Mouse (Mus musculus) CH12.LX (cell line): Measurements from ENCODE around the gene Sapcd2. TPM values are rescaled to one million over a fixed set of nuclear protein-coding genes. Genes with fewer than 3 reads are reported as not detected.

ENCODE experiments used
- DNase-seq: peaks from one replicate; pipeline ENCODE4 v3.0.0-alpha.2; 2013; ENCODE audit errors: extremely low read depth
- H3K27ac ChIP-seq: 2 replicates; pipeline ENCODE4 v1.5.1; 2012; ENCODE audit warnings: low read depth, mild to moderate bottlenecking, control low read depth, moderate library complexity; ENCODE audit not compliant: insufficient read depth
- H3K27me3 ChIP-seq: replicated peaks from 2 replicates; pipeline ENCODE3; 2012; ENCODE audit warnings: inconsistent platforms
- H3K36me3 ChIP-seq, 2 experiments: replicated peaks in 1 of 2; 2 replicates each; pipeline versions ENCODE3 to v1.6.1; 2012; ENCODE audit warnings: inconsistent platforms in 1 of 2, low read length in 1 of 2, mild to moderate bottlenecking in 1 of 2, mixed read lengths in 1 of 2, moderate library complexity in 1 of 2; ENCODE audit not compliant: control insufficient read depth in 1 of 2, insufficient read depth in 1 of 2
- H3K4me1 ChIP-seq, 2 experiments: 2 replicates each; pipeline ENCODE4 v1.6.1; 2012; ENCODE audit warnings: inconsistent platforms in 1 of 2, moderate library complexity in 1 of 2; ENCODE audit not compliant: insufficient read depth in 2 of 2, control insufficient read depth in 1 of 2
- H3K4me2 ChIP-seq: 2 replicates; pipeline ENCODE4 v1.6.1; 2012; ENCODE audit warnings: low read depth, mild to moderate bottlenecking, control low read depth; ENCODE audit not compliant: poor library complexity, insufficient read depth, severe bottlenecking
- H3K4me3 ChIP-seq, 3 experiments: fragments of 150-350 bp in 1 of 3; sonication (generic) in 1 of 3; replicated peaks in 1 of 3; 2 replicates each; pipeline versions ENCODE3 to v1.5.1; 2011 to 2012; ENCODE audit warnings: low read depth in 2 of 3, low read length in 2 of 3, mild to moderate bottlenecking in 2 of 3, moderate library complexity in 2 of 3, control low read depth in 1 of 3, improper control_type of control experiment in 1 of 3, inconsistent platforms in 1 of 3, mixed read lengths in 1 of 3; ENCODE audit not compliant: poor library complexity in 1 of 3
- H3K79me2 ChIP-seq: replicated peaks from 2 replicates; pipeline ENCODE4 v1.6.1; 2012; ENCODE audit warnings: mild to moderate bottlenecking, moderate library complexity; ENCODE audit not compliant: control insufficient read depth, poor library complexity, insufficient read depth, severe bottlenecking; ENCODE audit errors: extremely low read depth
- H3K9ac ChIP-seq: 2 replicates; pipeline ENCODE4 v1.6.1; 2012; ENCODE audit warnings: low read depth, mild to moderate bottlenecking, control low read depth, moderate library complexity; ENCODE audit not compliant: insufficient read depth
- H3K9me3 ChIP-seq: replicated peaks from 2 replicates; pipeline ENCODE3; 2012; ENCODE audit warnings: low read length, inconsistent platforms, mixed read lengths
- E2F4 ChIP-seq: IDR thresholded peaks from 2 replicates; pipeline ENCODE4 v1.6.1; 2011; ENCODE audit warnings: low read depth, low read length, improper control_type of control experiment; ENCODE audit not compliant: insufficient replicate concordance
- ELF1 ChIP-seq: IDR thresholded peaks from 2 replicates; pipeline ENCODE4 v1.6.1; 2014; ENCODE audit warnings: low read depth, mild to moderate bottlenecking, inconsistent platforms, low read length, improper control_type of control experiment
- EP300 ChIP-seq: IDR thresholded peaks from 2 replicates; pipeline ENCODE4 v1.6.1; 2011; ENCODE audit warnings: low read length, improper control_type of control experiment
- HCFC1 ChIP-seq: IDR thresholded peaks from 2 replicates; pipeline ENCODE4 v1.6.1; 2012; ENCODE audit warnings: low read depth, mild to moderate bottlenecking, inconsistent platforms, low read length, improper control_type of control experiment
- JUN ChIP-seq: IDR thresholded peaks from 2 replicates; pipeline ENCODE4 v1.6.1; 2011; ENCODE audit warnings: low read depth, mild to moderate bottlenecking, low read length, improper control_type of control experiment, moderate library complexity; ENCODE audit not compliant: insufficient read depth
- JUND ChIP-seq: conservative IDR thresholded peaks from 2 replicates; pipeline ENCODE4 v1.6.1; 2011; ENCODE audit warnings: low read depth, low read length, improper control_type of control experiment
- KAT2A ChIP-seq: IDR thresholded peaks from 2 replicates; pipeline ENCODE4 v1.6.1; 2012; ENCODE audit warnings: low read length, improper control_type of control experiment, inconsistent platforms; ENCODE audit not compliant: insufficient replicate concordance
- MAX ChIP-seq: IDR thresholded peaks from 2 replicates; pipeline ENCODE4 v1.6.1; 2011; ENCODE audit warnings: low read length, improper control_type of control experiment
- MXI1 ChIP-seq: IDR thresholded peaks from 2 replicates; pipeline ENCODE4 v1.6.1; 2011; ENCODE audit warnings: mild to moderate bottlenecking, low read depth, low read length, improper control_type of control experiment
- NELFE ChIP-seq: IDR thresholded peaks from 2 replicates; pipeline ENCODE4 v1.6.1; 2011; ENCODE audit warnings: low read depth, low read length, improper control_type of control experiment
- PAX5 ChIP-seq: IDR thresholded peaks from 2 replicates; pipeline ENCODE4 v1.6.1; 2012; ENCODE audit warnings: low read length, inconsistent platforms, mixed read lengths
- POLR2A ChIP-seq: IDR thresholded peaks from 2 replicates; pipeline ENCODE4 v1.6.1; 2011; ENCODE audit warnings: low read depth, mild to moderate bottlenecking, improper control_type of control experiment, low read length
- RAD21 ChIP-seq: IDR thresholded peaks from 2 replicates; pipeline ENCODE4 v1.6.1; 2011; ENCODE audit warnings: low read depth, mild to moderate bottlenecking, low read length, improper control_type of control experiment, moderate library complexity
- SIN3A ChIP-seq: IDR thresholded peaks from 2 replicates; pipeline ENCODE4 v1.6.1; 2012; ENCODE audit warnings: low read length, improper control_type of control experiment, inconsistent platforms
- TBP ChIP-seq: conservative IDR thresholded peaks from 2 replicates; pipeline ENCODE4 v1.6.1; 2011; ENCODE audit warnings: low read depth, low read length, improper control_type of control experiment
- TCF12 ChIP-seq: IDR thresholded peaks from 2 replicates; pipeline ENCODE4 v1.6.1; 2014; ENCODE audit warnings: low read depth, mild to moderate bottlenecking, inconsistent platforms, low read length, improper control_type of control experiment
- USF1 ChIP-seq: IDR thresholded peaks from 2 replicates; pipeline ENCODE4 v1.6.1; 2014; ENCODE audit warnings: low read depth, mild to moderate bottlenecking, inconsistent platforms, low read length, improper control_type of control experiment
- ZC3H11A ChIP-seq: IDR thresholded peaks from 2 replicates; pipeline ENCODE4 v1.6.1; 2012; ENCODE audit warnings: low read depth, mild to moderate bottlenecking, inconsistent platforms, low read length, improper control_type of control experiment
- ZMIZ1 ChIP-seq: IDR thresholded peaks from 2 replicates; pipeline ENCODE4 v1.6.1; 2012; ENCODE audit warnings: low read depth, mild to moderate bottlenecking, inconsistent platforms, low read length, improper control_type of control experiment
- dilution Hi-C: fragments of 300-500 bp; cut with MboI; formaldehyde crosslinking; loops from 2 replicates; pipeline ENCODE4 v1.14.3; 2020; ENCODE audit warnings: low sequenced_read_pairs; ENCODE audit not compliant: extremely low pct_unique_long_range_greater_than_20kb, extremely low pct_ligation_motif_present
- in situ Hi-C: fragments of 300-500 bp; cut with MboI; formaldehyde crosslinking; loops from 3 replicates; pipeline ENCODE4 v1.14.3; 2019; ENCODE audit warnings: low sequenced_read_pairs, low pct_ligation_motif_present, low pct_unique_long_range_greater_than_20kb, mixed read lengths
- polyA plus RNA-seq: library from polyadenylated mRNA; unstranded; fragments of >175 nt; gene quantifications from 2 replicates; pipeline ENCODE4 v1.2.1, GENCODE M21; 2012; ENCODE audit warnings: low read depth; ENCODE audit not compliant: insufficient read length
- total RNA-seq, 2 experiments: library from RNA; depleted of rRNA; stranded (reverse); fragments of 300-350 nt in 1 of 2; fragments of >200 nt in 1 of 2; gene quantifications; 2 replicates each; pipeline ENCODE4 v1.2.3; 2012 to 2014

Gene Sapcd2
- total and polyA plus RNA-seq, 3 experiments = 16.9 to 27.3 (median 22.5) TPM

DNA sequence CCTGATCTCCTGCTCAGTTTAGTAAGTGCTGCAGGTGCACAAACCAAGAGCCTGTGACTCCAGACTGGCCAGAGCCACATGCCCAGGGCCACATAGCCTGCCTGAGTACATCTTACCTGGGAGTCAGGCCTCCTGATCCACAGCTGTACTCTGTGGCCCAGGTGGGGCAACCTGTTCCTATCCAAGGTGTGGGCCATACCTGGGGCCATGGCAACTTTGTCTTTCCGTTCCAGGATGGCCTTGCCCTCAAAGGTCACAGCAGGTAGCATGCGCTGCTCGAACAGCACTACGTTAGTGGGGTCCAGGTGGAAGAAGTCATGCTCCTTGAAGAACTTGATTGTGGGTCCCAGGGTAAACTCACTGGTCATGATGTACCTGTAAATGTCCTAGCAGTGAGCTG is 7.8 kb upstream of the Sapcd2 start:
- in situ Hi-C loops = no loop called here
- Histone ChIP-seq H3K4me2 (no peak overlapping the region), H3K36me3 (peaks cover 20 to 51% of the 10 kb centered on the region in 2 experiments), H3K27me3 (peaks cover 21% of the 10 kb centered on the region), H3K9ac (no peak overlapping the region), H3K4me3 (no peak overlapping the region), H3K27ac (no peak overlapping the region), H3K9me3 (no peaks in the 10 kb centered on the region), H3K4me1 (peaks cover 7 to 11% of the 10 kb centered on the region in 2 experiments; a peak in 3 of 4 replicates), H3K79me2 (no peaks in the 10 kb centered on the region)
- no peak for TF ChIP-seq RAD21
- TF ChIP-seq PAX5 = no peak
- no peak for DNase-seq
- dilution Hi-C loops = no loop called here

DNA sequence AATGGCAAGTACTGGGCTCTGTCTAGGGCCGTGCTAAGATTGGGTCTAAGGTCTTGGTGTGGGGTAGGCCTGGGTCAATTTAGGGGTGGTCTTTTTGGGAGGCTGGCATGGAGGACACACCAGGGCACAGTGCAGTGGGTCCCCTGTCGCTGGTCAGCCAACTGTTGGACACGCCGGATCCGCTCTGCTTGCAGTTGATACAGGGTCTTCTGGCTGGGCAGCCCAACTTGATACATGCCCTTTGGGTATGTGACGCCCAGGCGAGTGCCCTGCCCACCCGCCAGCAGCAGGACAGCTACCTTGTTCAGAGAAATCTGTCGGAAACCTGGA is 7.4 kb upstream of the Sapcd2 start:
- Histone ChIP-seq H3K27me3 (peaks cover 22% of the 10 kb centered on the region), H3K4me3 (peak overlapping the region; percentile 60 to 80 (median 69)), H3K4me1 (peaks cover 7 to 11% of the 10 kb centered on the region in 2 experiments; a peak in 3 of 4 replicates), H3K9me3 (no peaks in the 10 kb centered on the region), H3K27ac (no peak overlapping the region), H3K9ac (peak overlapping the region; percentile 71; the same call in 1 of the 2 replicates)
- dilution Hi-C loops = no loop called here
- no peak for DNase-seq
- no peak for TF ChIP-seq PAX5
- no peak for TF ChIP-seq ELF1
- TF ChIP-seq JUN = no peak
- TF ChIP-seq TBP = no peak
- no peak for TF ChIP-seq ZMIZ1
- no peak for TF ChIP-seq HCFC1
- no peak for TF ChIP-seq E2F4
- no peak for TF ChIP-seq TCF12
- TF ChIP-seq ZC3H11A = no peak
- no peak for TF ChIP-seq USF1
- TF ChIP-seq JUND = no peak
- TF ChIP-seq KAT2A = no peak
- TF ChIP-seq MAX = no peak
- TF ChIP-seq SIN3A = no peak
- no peak for TF ChIP-seq POLR2A
- TF ChIP-seq EP300 = no peak
- TF ChIP-seq NELFE = no peak
- no peak for TF ChIP-seq MXI1
- TF ChIP-seq, all 38 proteins: peak for 0
- peaks cover 20 to 47% of the 10 kb centered on the region in 2 experiments for H3K36me3 ChIP-seq
- in situ Hi-C loops = loop anchor here (5.0 kb wide), 1 partner anchor 38 kb away; no protein-coding TSS in a partner anchor
- H3K4me2 ChIP-seq = peak overlapping the region; percentile 88; the same call in 1 of the 2 replicates
- H3K79me2 ChIP-seq = no peaks in the 10 kb centered on the region
